Mouse (Mus musculus): Measurements from ENCODE around the gene Olfr944.

Olfr944 gene

DNA sequence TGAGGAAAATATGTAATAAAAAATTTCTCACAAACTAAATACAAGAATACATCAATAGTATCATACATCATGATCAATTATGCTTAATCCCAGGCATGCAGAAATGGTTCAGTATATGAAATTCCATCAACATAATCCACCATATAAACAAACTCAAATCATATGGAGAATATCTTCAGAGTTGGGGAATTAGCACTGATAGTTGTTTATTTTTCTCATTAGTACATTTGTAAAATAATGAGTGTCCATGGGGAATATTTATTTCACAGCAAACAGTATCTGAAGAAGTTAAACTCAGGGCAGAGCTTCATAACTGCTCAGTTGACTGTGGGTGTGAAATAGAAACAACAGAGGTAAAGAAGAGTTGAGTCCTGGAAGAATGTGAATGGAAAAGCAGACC lies at the start of gene Olfr944:
Gene Olfr944, plus strand, starts transcription at position 301 of the 400 bp plus-strand sequence.
- no peak for DNase-seq (ENCODE audit: low spot score in 2 of 2)

GRCm38 (mm10) chr9:39152401-39152800 lies 49.3 kb upstream of the Olfr944 start:
- DNase-seq (ENCODE audit: low spot score in 2 of 2) = no peak

GRCm38 (mm10) chr9:39166004-39166403 lies 35.7 kb upstream of the Olfr944 start, which contains the start of gene Olfr943:
TSS of gene Olfr943 (plus strand) at chr9:39166304.
- DNase-seq (ENCODE audit: low spot score in 2 of 2) = no peak

GRCm38 (mm10) chr9:39249894-39250293 lies 48.2 kb downstream of the Olfr944 start, which contains the start of gene Olfr1537:
TSS of gene Olfr1537 (minus strand) at chr9:39249994.
- no peak for DNase-seq (ENCODE audit: low spot score in 2 of 2)

Measured in urinary bladder, postnatal 4 days (tissue).